Mouse (Mus musculus): ENCODE data around the gene Ube2t.

Ube2t gene

DNA sequence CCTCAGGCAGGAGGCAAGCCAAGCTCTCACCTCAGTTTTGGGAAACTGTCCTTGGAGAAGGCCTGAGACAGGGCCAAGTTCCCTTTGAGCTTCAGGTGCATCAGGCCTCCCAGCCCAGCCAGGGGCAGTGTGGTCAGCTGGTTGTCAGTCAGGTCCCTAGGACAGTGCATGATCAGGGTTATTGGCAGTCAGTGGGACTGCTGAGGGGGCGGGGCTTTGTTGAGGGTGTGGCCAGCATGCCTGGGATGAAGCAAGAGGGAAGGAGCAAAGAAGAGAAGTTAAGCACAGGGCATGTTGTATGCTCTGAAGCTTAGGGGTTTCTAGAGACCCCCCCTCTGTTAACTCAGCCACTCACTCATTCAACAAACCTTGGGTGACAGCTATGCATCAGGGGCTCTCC is 33.6 kb downstream of the Ube2t start:
- peak; percentile 18 to 41 for DNase-seq

GRCm38 (mm10) chr1:134996471-134996870 is 34.1 kb downstream of the Ube2t start:
- DNase-seq: no peak

- no peak for DNase-seq
Observed at GRCm38 (mm10) chr1:134997568-134997967, 35.2 kb downstream of the Ube2t start.

GRCm38 (mm10) chr1:134998231-134998630 is 35.9 kb downstream of the Ube2t start:
- DNase-seq: peak in 1 of 2 experiments; percentile 13

DNA sequence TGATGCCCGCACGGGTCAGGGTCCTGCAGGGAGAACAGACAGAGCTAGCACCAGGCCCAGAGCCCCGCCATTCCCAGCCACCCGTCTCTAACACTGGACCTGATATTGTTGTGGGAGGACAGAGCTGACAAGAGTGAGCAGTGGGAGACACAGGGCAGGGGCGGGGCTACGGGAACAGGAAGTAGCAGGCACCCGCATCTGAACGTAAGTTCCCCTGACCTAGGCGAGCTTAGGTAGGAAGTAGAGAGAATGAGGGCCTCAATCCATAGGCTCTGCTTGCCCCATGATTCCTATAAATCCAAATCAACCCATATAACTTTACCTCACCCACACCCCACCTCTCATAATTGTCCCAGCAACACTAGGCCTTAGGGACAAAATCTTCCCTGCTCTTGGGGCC is 38.2 kb downstream of the Ube2t start:
- DNase-seq: no peak

DNA sequence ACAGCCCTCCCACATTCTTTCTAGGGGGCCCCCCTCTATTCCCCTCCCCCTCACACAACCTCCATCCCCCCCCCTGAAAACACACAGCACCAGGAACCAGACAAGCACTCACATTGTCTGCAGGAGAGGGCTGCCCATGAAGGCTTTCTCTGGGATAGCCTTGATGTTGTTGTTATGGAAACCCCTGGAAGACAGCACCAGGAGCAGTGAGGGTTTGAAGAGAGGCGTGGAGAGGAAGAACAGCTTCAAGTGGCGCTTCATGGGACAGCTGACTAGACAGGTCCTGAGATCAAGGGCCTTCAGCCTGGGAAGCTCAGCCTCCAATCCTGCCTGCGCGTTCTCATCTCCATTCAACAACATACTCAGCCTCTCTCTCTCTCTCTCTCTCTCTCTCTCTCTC is 41.0 kb downstream of the Ube2t start:
- no peak for DNase-seq

GRCm38 (mm10) chr1:135005696-135006095 is 43.3 kb downstream of the Ube2t start:
- DNase-seq: no peak

DNA sequence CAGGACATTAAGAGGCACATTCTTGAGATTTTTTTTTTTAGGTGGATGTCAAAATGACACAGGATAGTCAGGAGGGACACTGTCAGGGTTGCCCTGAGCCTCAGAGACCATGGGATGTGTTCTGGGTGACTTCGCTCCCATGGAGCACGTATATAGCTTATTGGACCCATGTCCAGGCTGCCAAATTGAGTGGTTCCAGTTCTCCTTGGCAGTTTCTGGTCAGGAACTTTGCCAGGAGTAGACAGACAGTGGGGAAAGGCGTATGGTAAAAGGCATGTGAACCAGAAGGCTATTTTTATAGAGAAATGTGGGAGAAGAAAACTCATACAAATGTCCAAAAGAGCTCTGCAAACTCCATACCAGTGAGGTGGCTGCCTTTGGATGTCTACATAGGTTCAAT is 47.5 kb downstream of the Ube2t start:
- no peak for DNase-seq

- DNase-seq: no peak
Observed at GRCm38 (mm10) chr1:135011912-135012311, 49.5 kb downstream of the Ube2t start.

- DNase-seq: no peak
Observed at GRCm38 (mm10) chr1:135012472-135012871, 50.1 kb downstream of the Ube2t start.

DNA sequence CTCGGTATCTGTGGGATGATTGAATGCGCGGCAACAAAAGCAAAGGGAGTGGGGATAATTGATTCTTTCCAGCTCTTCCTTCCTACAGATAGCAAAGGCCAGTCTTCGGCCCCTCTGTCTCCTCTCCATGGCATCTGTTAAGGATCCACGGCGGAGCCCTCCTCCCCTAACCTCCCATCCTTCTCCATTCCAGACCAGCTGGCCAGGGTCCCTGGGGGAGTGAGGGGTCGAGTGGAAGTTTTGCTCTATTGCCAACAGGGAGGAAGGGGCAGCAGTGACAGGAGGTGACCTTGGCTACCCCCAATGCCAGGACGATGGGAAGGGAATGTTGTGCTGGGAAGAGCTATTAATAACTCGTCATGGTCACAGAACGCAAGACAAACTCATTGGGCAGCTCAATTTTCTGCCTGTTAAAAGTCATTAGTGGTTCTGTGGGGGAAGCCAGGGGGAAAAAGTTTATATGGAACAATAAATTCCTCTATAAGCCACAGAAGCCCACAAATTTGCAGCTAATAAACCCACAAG is 52.6 kb downstream of the Ube2t start:
- no peak for DNase-seq

GRCm38 (mm10) chr1:135016907-135017655 is 54.7 kb downstream of the Ube2t start:
- no peak for DNase-seq

DNA sequence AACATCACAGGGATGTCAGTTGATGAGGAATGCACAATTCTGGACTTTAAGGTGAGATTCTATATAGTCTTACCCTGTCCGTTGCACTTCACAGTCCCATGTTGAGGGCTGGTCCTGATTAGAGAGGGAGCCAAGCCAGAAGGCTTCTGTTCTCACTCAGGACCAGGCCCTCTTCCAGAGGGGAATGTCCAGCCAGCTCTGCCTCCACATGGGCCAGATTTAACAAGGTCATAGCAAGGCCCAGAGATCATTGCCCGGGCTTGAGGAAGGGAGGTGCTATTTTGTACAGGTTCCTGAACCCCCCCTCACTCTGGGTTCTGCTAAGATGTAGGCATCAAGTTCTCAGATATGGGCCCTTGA is 55.3 kb downstream of the Ube2t start:
- no peak for DNase-seq

- no peak for DNase-seq
Observed at GRCm38 (mm10) chr1:135019087-135019774, 56.9 kb downstream of the Ube2t start.

GRCm38 (mm10) chr1:135019775-135020167 is 57.4 kb downstream of the Ube2t start:
- no peak for DNase-seq

DNA sequence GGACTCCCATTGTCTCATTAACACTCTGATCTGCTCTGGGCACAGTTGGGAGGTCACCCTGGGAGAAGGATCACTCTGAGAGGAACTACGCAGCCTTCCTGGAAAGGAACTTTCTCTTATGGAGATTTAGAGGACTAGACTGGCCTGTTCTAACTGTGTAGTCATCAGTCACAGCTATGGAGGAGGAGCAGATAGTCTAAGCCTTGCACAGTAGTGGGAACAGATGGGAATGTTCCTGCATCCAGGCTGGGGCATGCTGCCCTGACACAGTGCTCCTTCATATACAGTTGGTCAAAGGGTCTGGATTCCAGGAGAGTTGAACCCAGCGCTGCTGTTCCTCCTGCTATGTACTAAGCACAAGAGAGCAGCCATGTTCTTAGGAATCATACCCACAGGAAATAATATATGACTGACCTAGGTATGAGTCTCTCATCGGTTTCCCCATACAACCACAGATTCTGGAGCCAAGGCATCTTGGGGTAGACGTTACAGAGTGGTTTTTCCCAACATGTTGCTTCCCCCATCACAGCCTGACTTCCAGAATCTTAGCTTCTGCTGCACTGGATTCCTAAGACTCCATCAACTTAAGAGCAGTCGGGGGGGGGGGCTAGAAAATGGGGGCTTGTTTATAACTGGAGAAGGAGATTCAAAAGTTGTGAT is 58.0 kb downstream of the Ube2t start:
- no peak for DNase-seq

- DNase-seq: peak in 1 of 2 experiments; percentile 36
Observed at GRCm38 (mm10) chr1:135020970-135021369, 58.6 kb downstream of the Ube2t start.

- no peak for DNase-seq
Observed at GRCm38 (mm10) chr1:135021936-135022335, 59.6 kb downstream of the Ube2t start.

DNA sequence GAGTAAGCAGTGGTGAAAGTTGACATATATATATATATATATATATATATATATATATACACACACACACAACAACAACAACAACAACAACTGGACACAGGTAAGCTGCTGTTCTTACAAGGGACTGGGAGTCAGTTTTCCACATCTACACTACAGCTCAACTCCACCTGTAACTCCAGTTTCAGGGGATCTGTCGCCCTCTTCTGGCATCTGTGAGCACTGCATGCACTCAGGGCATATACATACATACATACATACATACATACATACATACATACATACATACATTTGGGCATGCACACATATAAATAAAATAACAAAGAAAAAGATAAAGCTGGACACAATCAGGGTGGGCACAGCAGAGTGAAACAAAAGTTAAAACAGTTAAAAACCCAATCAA is 61.2 kb downstream of the Ube2t start:
- DNase-seq: no peak
